Mouse (Mus musculus) ES-E14 (cell line): Measurements from ENCODE around the gene Dynlt1f. TPM values are rescaled to one million over a fixed set of nuclear protein-coding genes. Genes with fewer than 3 reads are reported as not detected.
"Not testable (repeated sequence)": the region's sequence is repeated elsewhere in the genome, so short reads cannot be mapped to it uniquely, and the experiment has no call there.

Experiments used
- DNase-seq: peaks from one replicate; pipeline ENCODE4 v3.0.0-alpha.2; 2013; ENCODE audit warnings: low read depth, low spot score
- H3K27ac ChIP-seq: 2 replicates; pipeline ENCODE4 v1.5.1; 2012; ENCODE audit warnings: low read depth, mild to moderate bottlenecking, low read length, moderate library complexity, mixed read lengths; ENCODE audit not compliant: poor library complexity, insufficient read depth, severe bottlenecking
- H3K36me3 ChIP-seq: 2 replicates; pipeline ENCODE4 v1.6.1; 2012; ENCODE audit warnings: mild to moderate bottlenecking, low read length, moderate library complexity, mixed read lengths; ENCODE audit not compliant: control insufficient read depth, poor library complexity, insufficient read depth, severe bottlenecking
- H3K4me1 ChIP-seq, 2 experiments: fragments of 150-350 bp in 1 of 2; sonication (generic) in 1 of 2; 2 replicates each; pipeline ENCODE4 v1.6.1; 2012; ENCODE audit warnings: low read length in 2 of 2, mild to moderate bottlenecking in 1 of 2, mixed read lengths in 1 of 2; ENCODE audit not compliant: control insufficient read depth in 2 of 2, insufficient read depth in 2 of 2, poor library complexity in 1 of 2
- H3K4me3 ChIP-seq, 2 experiments: fragments of 150-350 bp in 1 of 2; sonication (generic) in 1 of 2; 2 replicates each; pipeline ENCODE4 v1.5.1; 2012; ENCODE audit warnings: low read length in 2 of 2, low read depth in 1 of 2, mild to moderate bottlenecking in 1 of 2, mixed read lengths in 1 of 2; ENCODE audit not compliant: insufficient read depth in 1 of 2, poor library complexity in 1 of 2, severe bottlenecking in 1 of 2
- H3K9ac ChIP-seq: 2 replicates; pipeline ENCODE4 v1.6.1; 2012; ENCODE audit warnings: low read depth, mild to moderate bottlenecking, low read length, mixed read lengths; ENCODE audit not compliant: poor library complexity, insufficient read depth, severe bottlenecking
- H3K9me3 ChIP-seq: fragments of 150-350 bp; sonication (generic); 2 replicates; pipeline ENCODE4 v1.6.1; 2012; ENCODE audit warnings: low read depth, mild to moderate bottlenecking, low read length; ENCODE audit not compliant: control insufficient read depth, insufficient read depth
- in situ Hi-C, 2 experiments: fragments of 600-800 bp; cut with MboI; formaldehyde crosslinking; loops; one replicate each; pipeline ENCODE4 v1.15.1; 2025; ENCODE audit warnings: low sequenced_read_pairs in 2 of 2, inconsistent platforms in 1 of 2; ENCODE audit not compliant: unreplicated experiment in 2 of 2
- total RNA-seq: library from RNA; depleted of rRNA; stranded (reverse); fragments of 300-350 nt; gene quantifications from 2 replicates; pipeline ENCODE4 v1.2.3, GENCODE M21; 2012; rRNA removed

Gene Dynlt1f
- 164 and 165 TPM in 2 replicates for total RNA-seq

DNA sequence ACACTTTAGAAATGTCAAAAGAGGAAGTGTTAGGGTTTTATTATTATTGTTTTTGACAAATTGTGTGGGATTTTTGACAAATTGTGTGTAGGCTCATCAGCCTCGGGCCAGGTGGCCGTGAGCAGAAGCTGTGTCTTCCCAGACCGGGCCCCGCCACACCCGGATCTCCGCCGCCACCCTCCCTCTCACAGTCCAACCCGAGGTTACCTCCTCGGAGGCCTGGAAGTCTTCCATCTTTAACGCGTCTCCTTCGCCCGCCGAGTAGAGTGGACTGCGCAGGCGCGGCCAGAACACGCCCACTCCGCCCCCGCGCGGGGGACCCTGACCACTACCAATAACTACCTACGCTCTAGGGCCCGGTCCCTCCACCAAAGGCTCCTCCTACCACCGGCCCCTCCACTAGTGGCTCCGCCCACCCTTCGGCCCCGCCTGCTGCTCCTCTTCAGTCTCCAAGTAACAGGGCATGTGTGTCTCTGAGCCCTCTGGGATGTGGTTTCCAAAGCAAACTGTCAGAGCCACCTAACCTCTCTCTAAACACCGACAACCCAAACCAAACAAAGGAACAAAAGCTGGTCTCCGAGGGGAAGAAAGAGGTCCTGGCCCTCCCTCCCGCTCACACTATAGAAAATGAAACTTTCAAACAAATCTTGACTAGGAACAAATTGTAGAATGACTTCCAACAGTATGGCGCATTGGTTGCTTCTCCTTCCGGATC lies at the start of gene Dynlt1f:
Gene Dynlt1f, minus strand, starts transcription at position 334 of the 715 bp plus-strand sequence.
- H3K27ac ChIP-seq, H3K4me1 ChIP-seq, H3K9me3 ChIP-seq, DNase-seq, in situ Hi-C loops, H3K36me3 ChIP-seq: not testable (repeated sequence)
- Histone ChIP-seq H3K4me3 (peak within 1 kb of the TSS; percentile 71 to 94), H3K9ac (peak within 1 kb of the TSS; percentile 75)

DNA sequence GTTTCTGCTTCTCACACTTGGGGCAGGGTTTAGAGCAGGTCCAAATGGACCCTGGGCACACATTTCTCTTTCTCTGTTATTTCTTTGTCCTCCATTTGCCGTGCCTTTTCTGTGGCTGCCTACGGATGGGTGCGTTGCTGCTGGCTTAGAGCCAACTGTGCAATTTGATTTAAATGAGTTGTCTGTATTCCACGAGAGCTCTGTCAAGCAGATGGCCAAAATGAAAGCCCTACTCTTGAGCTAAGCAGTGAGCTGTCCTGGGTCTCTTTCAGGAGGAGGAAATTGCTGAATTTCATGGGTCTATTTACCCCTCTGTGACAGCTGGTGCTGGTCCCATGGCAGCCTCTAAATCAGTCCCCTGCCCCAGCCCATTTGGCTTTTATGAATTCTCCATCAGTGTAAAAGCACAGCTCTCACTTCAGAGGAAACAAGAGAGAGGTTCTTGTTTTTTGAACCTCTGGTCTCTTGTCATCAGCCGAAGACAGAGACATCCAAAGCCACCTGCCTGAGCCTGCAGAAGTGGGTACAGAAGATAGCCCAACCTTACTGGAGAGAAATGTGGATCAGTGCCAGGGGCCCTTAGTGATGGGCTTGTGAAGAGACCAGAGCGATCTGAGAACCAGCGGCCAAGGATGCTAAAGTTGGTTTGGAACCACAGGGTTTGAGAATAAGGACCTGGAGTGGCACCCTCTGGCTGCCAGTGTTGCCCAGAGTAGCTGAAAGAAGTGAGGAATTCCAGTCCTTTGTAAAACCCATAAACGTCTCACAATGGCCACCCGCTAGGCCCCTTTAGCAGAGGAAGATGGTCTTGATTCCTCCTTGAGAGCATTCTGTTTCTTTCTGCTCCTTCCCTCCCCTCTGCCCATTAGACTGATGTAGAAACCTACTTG lies 47.9 kb upstream of the Dynlt1f start:
- DNase-seq, H3K36me3 ChIP-seq, H3K4me3 ChIP-seq, H3K4me1 ChIP-seq, in situ Hi-C loops, H3K9me3 ChIP-seq, H3K9ac ChIP-seq, H3K27ac ChIP-seq: not testable (repeated sequence)

DNA sequence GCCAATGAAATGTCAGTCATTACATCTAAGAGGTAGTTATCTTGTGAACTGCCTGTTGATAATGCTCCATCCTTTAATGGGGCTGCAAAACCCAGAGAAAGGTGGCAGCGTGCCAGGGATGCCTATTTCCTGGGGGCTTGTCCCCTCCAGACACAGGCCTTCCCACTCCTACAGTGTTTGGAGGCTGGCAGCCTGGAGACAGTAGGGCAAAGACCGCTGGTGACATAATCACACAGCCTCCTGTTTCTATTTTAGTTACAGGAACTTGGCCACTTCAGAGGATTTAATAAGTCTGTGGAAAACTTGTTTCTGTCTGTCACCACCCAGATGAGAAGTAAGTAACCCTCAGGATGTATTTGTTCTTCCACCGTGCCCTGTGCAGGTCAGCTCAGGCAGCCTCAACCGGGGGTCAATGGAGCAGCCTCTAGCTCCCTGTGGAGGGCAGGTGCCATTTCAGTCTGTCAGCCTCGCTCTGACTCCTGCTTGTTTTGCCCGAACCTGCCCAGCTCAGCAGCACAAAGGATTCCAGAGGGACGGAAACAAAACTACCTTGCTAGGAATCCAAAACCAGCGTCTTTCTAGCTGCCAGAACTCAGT lies 47.0 kb upstream of the Dynlt1f start:
- H3K9me3 ChIP-seq, H3K4me3 ChIP-seq, DNase-seq, H3K27ac ChIP-seq, H3K4me1 ChIP-seq, H3K36me3 ChIP-seq, H3K9ac ChIP-seq, in situ Hi-C loops: not testable (repeated sequence)

DNA sequence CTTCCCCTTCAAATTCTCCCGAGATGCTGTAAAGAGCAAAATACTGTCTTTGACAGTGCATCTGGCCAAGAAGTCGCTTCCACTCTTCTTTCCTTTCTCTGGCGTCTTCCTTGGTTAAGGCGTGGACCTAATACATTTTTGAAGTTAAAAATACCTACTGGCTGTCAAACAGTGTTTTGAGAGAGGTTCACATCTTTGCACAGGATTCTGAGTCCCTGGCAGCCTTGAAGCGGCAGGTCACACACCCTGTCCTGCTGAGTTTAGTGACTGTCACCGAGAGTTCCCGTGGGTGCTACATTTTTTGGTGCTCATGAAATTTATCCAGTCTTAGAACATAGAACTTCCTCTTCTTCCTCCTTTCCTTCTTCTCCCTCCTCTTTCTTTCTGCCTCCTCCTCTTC lies 44.4 kb upstream of the Dynlt1f start:
- H3K36me3 ChIP-seq, H3K4me3 ChIP-seq, H3K9ac ChIP-seq, H3K4me1 ChIP-seq, H3K9me3 ChIP-seq, in situ Hi-C loops, DNase-seq, H3K27ac ChIP-seq: not testable (repeated sequence)

DNA sequence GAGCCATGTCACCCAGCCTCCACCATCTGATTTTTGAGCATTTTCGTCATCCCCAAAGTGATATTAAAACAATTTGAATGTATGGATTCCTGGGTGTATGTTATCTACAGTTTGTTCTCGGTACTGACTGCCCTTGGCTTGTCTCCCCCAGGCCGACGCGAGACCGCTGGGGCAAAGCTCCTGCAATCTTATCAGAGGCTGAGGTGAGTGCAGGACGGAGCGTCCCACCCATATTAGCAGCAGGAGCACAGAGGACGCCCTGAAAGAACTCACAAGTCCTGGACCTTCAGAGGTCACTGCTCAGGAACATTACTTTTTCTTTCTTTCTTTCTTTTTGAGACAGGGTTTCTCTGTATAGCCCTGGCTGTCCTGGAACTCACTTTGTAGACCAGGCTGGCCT lies 43.8 kb upstream of the Dynlt1f start:
- H3K9ac ChIP-seq, DNase-seq, in situ Hi-C loops, H3K36me3 ChIP-seq, H3K4me1 ChIP-seq, H3K27ac ChIP-seq, H3K9me3 ChIP-seq, H3K4me3 ChIP-seq: not testable (repeated sequence)

DNA sequence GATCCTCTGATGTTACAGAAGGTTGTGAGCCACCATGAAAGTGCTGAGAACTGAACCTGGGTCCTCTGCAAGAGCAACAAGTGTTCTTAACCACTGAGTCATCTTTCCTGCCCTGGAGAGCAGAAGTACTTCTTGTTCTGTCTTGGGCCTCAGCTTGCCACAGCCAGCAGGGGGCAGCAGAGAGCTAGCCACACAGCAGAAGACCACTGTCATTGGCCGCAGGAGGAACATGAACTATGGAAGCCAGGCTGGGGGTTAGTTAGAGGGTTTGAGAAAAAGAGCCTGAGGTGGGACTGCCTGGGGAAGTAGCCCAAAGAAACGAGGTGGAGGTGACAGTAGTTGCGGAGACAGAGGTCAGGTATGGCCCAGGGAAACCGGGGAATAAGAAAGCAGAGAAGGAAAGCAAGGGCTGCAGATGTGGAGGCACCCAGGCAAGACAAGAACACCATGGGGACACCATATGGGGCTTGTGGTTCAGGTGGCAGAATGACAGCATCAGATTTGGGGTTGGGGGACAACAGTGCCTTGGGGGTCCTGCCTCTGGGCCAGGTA lies 41.6 kb upstream of the Dynlt1f start:
- H3K27ac ChIP-seq, H3K4me1 ChIP-seq, H3K9ac ChIP-seq, H3K4me3 ChIP-seq, H3K9me3 ChIP-seq, H3K36me3 ChIP-seq, in situ Hi-C loops: not testable (repeated sequence)
- peak; percentile 21 for DNase-seq

DNA sequence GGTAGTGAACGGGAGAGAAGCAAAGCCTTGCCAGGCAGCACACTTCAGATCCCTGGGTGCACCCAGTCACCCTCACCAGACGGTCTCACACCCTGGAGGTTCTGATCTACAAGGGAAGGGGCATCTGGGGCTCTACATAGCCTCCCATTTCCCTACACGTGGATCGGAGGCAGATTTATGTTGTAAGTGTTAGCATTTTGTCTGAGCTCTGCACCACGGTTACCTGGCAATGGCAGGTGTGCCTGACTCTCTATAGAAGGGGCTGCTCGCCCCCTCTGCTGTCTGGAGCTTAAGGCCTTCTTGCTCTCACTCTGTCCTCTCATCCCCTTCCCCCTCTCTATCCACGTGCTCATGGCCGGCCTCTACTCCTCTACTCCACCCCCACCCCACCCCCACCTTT lies 40.8 kb upstream of the Dynlt1f start:
- peak overlapping the region; percentile 16; the same call in 1 of the 2 replicates for H3K9ac ChIP-seq
- in situ Hi-C loops, H3K9me3 ChIP-seq, H3K27ac ChIP-seq, H3K4me3 ChIP-seq, DNase-seq, H3K4me1 ChIP-seq, H3K36me3 ChIP-seq: not testable (repeated sequence)

DNA sequence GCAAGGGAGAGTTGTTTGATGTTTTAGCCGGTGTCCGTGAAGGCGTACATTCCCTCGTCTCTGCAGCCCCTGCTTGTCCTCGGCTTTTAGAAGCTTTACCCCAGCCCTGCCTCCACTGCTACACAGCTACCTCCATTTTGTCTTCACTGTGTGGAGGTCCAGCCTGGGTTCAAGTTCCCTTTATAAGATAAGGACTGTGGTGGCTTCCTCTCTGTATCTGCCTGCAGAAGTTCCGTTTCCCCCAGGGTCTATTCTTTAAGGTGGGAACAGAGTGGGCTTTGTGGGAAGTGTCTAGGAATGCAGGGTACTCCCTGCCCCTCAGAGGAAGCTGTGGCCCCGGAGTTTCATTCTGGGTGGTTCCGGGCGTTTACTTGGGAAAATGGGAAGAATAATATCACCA lies 40.0 kb upstream of the Dynlt1f start:
- H3K4me1 ChIP-seq, H3K4me3 ChIP-seq, H3K9ac ChIP-seq, DNase-seq, in situ Hi-C loops, H3K27ac ChIP-seq, H3K9me3 ChIP-seq, H3K36me3 ChIP-seq: not testable (repeated sequence)
